Mouse (Mus musculus): ENCODE measurements around the gene Hebp2. TPM values are rescaled to one million over a fixed set of nuclear protein-coding genes. Genes with fewer than 3 reads are reported as not detected.

Gene Hebp2
- polyA plus RNA-seq, 1 experiment: 11.8 TPM

- peak; percentile 70 for DNase-seq (ENCODE audit: low read depth)
Observed at GRCm38 (mm10) chr10:18510663-18511062, 35.2 kb downstream of the Hebp2 start.

DNA sequence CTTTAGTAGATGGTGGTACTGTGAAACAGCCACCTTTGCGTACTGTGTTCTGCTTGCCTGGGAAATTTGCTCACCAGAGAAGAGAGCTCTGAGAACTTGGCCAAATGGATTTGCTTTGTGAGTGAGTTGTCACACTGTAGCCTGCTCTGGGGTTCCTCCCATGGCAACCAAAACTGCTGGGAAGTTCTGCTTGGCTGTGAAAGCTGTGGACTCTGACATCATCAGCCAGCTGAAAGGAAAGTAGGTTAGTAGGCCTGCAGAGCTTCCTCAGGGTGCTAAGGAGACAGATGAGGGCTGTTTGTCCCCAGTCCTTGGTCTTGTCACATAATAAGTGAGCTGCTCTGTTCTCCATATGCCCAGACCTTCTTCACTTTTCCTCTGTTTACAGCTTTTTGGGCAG lies 37.3 kb downstream of the Hebp2 start:
- no peak for DNase-seq (ENCODE audit: low read depth)

DNA sequence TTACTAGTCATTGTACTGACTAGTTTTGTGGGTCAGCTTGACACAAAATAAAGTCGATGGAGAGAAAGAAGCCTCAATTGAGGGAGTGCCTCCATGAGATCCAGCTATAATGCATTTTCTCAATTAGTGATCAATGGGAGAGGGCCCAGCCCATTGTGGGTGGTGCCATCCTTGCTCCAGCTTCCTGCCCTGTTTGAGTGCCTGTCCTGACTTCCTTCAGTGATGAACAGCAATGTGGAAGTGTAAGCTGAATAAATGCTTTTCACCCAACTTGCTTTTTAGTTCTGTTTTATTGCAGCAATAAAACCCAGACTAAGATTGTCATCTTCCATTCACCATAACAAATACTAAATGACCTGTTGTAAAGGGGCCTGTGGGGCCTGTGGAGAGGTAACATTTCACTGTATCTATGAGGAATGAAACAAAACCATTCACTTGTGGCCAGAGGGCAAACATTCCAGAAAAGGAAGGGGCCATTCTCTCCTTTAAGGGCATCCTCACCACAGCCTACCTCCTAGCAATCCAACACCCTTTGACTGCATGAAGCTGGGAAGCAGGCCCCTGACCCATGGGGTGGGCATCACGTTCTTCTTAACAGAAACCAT lies 37.9 kb downstream of the Hebp2 start:
- no peak for DNase-seq (ENCODE audit: low read depth)

- DNase-seq (ENCODE audit: low read depth): peak; percentile 61
Observed at GRCm38 (mm10) chr10:18506501-18506946, 39.4 kb downstream of the Hebp2 start.

GRCm38 (mm10) chr10:18505690-18506089 lies 40.2 kb downstream of the Hebp2 start:
- no peak for DNase-seq (ENCODE audit: low read depth)

DNA sequence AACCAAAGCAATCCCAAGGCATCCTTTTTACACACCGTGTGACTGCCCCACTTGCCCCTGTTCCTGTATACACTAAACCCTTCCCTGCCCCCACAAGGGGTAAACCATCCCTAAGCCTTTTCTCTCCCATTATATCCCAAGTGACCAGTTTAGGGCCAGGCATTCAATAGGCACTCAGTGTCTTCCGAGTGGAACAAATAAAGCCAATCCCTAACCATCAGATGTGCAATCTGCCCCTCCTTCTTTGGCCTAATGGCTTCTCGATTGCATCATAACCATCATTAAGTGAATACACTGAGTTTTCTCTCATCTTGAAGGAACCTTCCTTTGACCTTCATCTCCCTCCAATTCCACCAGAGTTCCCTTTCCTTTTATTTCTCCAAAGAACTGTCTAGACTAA lies 43.9 kb downstream of the Hebp2 start:
- no peak for DNase-seq (ENCODE audit: low read depth)

- DNase-seq (ENCODE audit: low read depth): no peak
Observed at GRCm38 (mm10) chr10:18497066-18497465, 48.8 kb downstream of the Hebp2 start.

DNA sequence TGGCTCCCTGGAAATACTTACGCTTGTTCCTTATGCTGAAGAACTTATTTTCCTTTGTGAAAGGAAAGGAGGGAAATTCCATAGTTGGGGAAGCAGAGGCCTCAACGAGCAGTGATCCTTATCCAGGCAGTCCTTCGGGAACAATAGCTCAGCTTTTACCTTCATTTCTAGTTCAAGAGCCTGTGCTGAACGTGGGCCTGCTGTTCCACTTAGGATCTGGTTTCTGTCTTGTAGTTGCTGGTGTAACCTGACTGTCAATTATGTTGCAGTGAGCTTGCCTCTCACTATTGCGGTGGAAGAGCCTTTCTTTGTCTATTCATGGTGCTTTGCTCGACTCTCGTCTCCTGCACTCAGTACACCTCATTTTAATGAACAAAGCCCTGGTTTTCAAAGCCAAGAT lies 51.6 kb downstream of the Hebp2 start:
- no peak for DNase-seq (ENCODE audit: low read depth)

DNA sequence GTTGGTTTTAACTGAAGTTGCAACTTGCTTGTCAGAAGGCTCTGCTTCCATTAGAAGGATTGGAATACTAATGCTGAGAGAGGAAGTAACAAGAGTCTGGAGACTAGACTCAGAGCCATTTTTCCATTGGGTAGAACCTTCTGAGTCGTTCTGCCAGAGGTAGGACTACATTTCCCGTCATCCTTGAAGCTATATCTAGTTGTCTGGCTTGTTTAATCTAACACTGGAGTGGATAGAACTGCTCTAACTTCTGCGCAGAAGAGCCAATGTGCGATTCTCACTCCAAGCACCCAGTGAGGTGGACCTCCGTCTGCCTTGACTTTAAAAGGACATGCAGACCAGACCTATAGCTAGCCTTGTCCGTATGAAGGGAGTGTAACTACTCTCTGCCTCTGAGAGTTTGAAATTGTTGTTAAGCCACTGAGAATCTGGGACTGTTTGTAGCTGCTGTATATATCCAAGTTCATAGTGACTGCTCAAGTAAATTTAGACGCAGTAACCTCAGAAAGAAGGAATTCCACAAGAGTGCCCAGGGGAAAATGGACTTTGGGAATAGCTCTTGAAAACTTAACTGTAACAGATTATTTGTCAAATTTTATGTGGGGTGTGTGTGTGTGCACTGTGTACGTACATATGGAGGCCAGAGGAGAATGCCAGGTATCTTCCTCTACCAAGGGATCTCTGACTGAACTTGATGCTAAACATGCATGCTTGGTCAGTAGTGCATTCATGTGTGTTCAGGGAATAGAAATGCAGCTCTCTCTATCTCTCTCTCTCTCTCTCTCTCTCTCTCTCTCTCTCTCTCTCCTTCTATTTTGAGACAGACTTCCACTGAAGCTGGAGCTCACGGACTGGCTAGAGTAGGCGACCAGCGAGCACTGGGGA lies 52.6 kb downstream of the Hebp2 start:
- DNase-seq (ENCODE audit: low read depth): no peak

DNA sequence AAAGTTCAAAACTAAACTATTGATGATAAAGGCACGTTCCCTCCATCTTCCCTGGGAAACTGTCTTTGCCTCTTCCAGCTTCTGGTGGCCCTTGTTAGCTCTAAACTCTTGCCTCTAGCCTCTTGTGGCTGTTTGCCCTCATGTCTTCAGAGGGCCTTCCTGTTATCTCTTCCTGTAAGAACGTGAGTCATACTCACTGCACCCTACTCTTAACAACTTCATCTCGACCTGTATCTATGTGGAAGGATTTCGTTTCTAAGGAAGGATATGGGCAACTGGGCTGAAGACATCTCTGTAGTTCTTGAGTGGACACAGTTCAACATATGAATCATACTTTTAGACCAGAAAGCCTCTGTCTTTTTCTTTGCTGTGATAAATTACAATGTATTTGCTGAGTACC lies 53.9 kb downstream of the Hebp2 start:
- DNase-seq (ENCODE audit: low read depth): no peak

GRCm38 (mm10) chr10:18489936-18490335 lies 55.9 kb downstream of the Hebp2 start:
- no peak for DNase-seq (ENCODE audit: low read depth)

Other genes starting within 250 kb of the Hebp2 start
- 24.2 and 40.0 TPM in 2 replicates for gene Nhsl1, start 227.1 kb downstream of the Hebp2 start, polyA plus RNA-seq (2012; rRNA removed)
- gene Arfgef3, start 197.9 kb upstream of the Hebp2 start, polyA plus RNA-seq (2012; rRNA removed): 3.7 and 5.5 TPM in 2 replicates
- not detected in 2 replicates for gene Gm4922, start 240.7 kb upstream of the Hebp2 start, polyA plus RNA-seq (2012; rRNA removed)